Mouse (Mus musculus) limb, embryonic 11.5 days (tissue): ENCODE results near the gene Msh5. TPM values are rescaled to one million over a fixed set of nuclear protein-coding genes. Genes with fewer than 3 reads are reported as not detected.

Experiments
- ATAC-seq: fragments of 200-750 bp; cut with Nextera tagmentation; 2 replicates; pipeline ENCODE4 v1.8.0; 2017; ENCODE audit warnings: low read depth; ENCODE audit not compliant: insufficient number of reproducible peaks, low FRiP score, low TSS enrichment
- DNase-seq: peaks from one replicate; pipeline ENCODE4 v3.0.0-alpha.2; 2015; ENCODE audit warnings: low spot score
- H3K27ac ChIP-seq: fragments of 300-500 bp; sonication (generic); replicated peaks from 2 replicates; pipeline ENCODE4 v1.5.1; 2014; ENCODE audit warnings: low read depth, mild to moderate bottlenecking, low read length
- H3K27me3 ChIP-seq: fragments of 300-500 bp; sonication (generic); 2 replicates; pipeline ENCODE4 v1.6.1; 2014; ENCODE audit warnings: mild to moderate bottlenecking, low read length, mixed read lengths; ENCODE audit not compliant: control insufficient read depth, insufficient read depth
- H3K36me3 ChIP-seq: fragments of 300-500 bp; sonication (generic); 2 replicates; pipeline ENCODE4 v1.6.1; 2014; ENCODE audit warnings: mild to moderate bottlenecking, low read length, moderate library complexity, mixed read lengths; ENCODE audit not compliant: control insufficient read depth, insufficient read depth
- H3K4me1 ChIP-seq: fragments of 300-500 bp; sonication (generic); 2 replicates; pipeline ENCODE4 v1.6.1; 2014; ENCODE audit warnings: low read length, mixed read lengths; ENCODE audit not compliant: control insufficient read depth, insufficient read depth
- H3K4me2 ChIP-seq: fragments of 300-500 bp; sonication (generic); 2 replicates; pipeline ENCODE4 v1.6.1; 2014; ENCODE audit warnings: low read depth, mild to moderate bottlenecking, moderate library complexity; ENCODE audit not compliant: severe bottlenecking
- H3K4me3 ChIP-seq: fragments of 300-500 bp; sonication (generic); 2 replicates; pipeline ENCODE4 v1.5.1; 2014; ENCODE audit warnings: low read depth, low read length
- H3K9ac ChIP-seq: fragments of 300-500 bp; sonication (generic); 2 replicates; pipeline ENCODE4 v1.6.1; 2014; ENCODE audit warnings: mild to moderate bottlenecking, low read length
- H3K9me3 ChIP-seq: fragments of 300-500 bp; sonication (generic); 2 replicates; pipeline ENCODE4 v1.6.1; 2016; ENCODE audit warnings: low read length; ENCODE audit not compliant: control insufficient read depth
- WGBS: fragments of 180-500 bp; shearing (Covaris S2); extraction: QIAGEN DNeasy Blood & Tissue Kit; methylation state at CpG from one replicate; pipeline ENCODE4 v1.1.7; 2014; 5-methylcytosine and 5-hydroxymethylcytosine counted together
- polyA plus RNA-seq: library from polyadenylated mRNA; unstranded; fragments of >200 nt; fragmentation: Nextera tagmentation; extraction: Ambion mirVana; gene quantifications from 2 replicates; pipeline ENCODE4 v1.2.1, GENCODE M21; 2014

The Msh5 gene
- polyA plus RNA-seq, 1 experiment from 2014 or later = 3.7 TPM

DNA sequence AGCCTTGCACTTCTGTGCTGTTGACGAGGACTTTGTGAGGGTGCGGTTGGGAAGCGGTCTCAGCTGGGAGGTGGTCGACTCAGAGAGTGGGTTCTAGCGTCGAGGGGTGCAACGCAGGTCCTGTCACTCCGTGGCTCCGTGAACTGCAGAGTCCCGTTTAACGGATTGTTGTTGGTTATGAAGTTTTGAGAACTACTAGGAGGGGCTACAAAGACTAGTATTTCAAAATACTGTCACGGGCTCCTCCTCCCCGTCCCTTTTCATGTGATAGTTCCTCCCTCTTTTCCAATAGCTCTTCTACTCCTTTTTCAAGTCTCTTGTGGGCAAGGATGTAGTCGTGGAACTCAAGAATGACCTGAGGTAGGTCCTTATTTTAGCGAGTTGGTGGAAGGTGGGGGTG, 64.2 kb downstream of the Msh5 start:
- Histone ChIP-seq H3K4me3 (peak overlapping the region; percentile 92), H3K9ac (peak overlapping the region; percentile 87), H3K27ac (peak overlapping the region; percentile 96; the same call in 1 of the 2 replicates), H3K27me3 (no peaks in the 10 kb centered on the region), H3K4me1 (peaks cover 8% of the 10 kb centered on the region), H3K36me3 (peaks cover 9% of the 10 kb centered on the region; the same call in 1 of the 2 replicates), H3K4me2 (peak overlapping the region; percentile 81), H3K9me3 (no peaks in the 10 kb centered on the region)
- WGBS = under 1% methylated on average over 15 of the region's 15 CpGs
- DNase-seq = no peak
- ATAC-seq = peak; percentile 51; the same call in 1 of the 2 replicates

DNA sequence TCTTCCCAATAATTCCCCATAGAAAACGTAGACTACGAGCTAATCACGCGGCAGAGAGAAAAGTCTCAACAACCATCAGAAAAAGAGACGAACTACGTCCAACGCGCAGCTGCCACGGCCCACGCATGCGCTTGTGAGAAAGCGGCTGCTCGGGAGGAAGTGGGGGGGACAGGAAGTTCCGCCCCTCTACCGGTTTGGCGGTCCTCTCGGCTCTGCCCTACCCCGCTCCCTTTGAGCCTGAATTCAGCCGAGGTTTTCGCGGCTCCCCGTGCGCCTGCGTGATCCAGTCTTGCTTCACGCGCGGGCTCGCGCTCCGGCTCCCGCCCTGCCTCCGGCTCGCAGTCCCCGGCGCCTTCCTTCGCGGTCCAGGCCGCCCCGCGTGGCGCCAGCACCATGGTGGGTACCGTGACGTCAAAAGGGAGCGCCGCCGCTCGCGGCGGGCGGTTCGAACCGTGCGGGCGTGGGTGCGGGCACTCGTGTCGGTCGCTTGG, 64.8 kb downstream of the Msh5 start, which contains the start of gene Lsm2:
Gene Lsm2, plus strand, starts transcription at position 173 of the 491 bp plus-strand sequence.
- H3K36me3 ChIP-seq = peaks cover 9% of the 10 kb centered on the region; the same call in 1 of the 2 replicates
- H3K9me3 ChIP-seq = no peaks in the 10 kb centered on the region
- peak within 1 kb of the TSS; percentile 92 for H3K4me3 ChIP-seq
- H3K27ac ChIP-seq = peak within 1 kb of the TSS; percentile 96
- DNase-seq = peak; percentile 91
- H3K4me1 ChIP-seq = peaks cover 8% of the 10 kb centered on the region
- H3K9ac ChIP-seq = peak within 1 kb of the TSS; percentile 87
- H3K4me2 ChIP-seq = peak within 1 kb of the TSS; percentile 81
- ATAC-seq = peak; percentile 93
- under 1% methylated on average over 57 of the region's 58 CpGs for WGBS
- H3K27me3 ChIP-seq = no peaks in the 10 kb centered on the region

DNA sequence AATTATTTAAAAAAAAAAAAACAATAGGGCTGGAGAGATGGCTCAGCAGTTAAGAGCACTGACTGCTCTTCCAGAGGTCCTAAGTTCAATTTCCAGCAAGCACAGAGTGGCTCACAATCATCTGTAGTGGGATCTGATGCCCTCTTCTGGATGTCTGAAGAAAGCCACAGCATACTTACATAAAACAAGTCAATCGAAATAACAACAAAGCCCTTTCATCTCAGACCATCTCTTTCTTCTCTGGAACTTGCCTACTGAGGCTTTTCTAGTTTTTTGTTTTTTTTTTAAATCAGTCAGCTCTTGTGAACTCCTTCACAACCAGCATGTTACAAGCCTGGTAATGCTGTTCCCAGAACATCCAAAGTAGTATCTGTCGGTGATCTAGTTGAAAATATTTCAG, 65.9 kb downstream of the Msh5 start:
- ATAC-seq (no peak), DNase-seq (no peak)
- Histone ChIP-seq H3K27ac (no peak overlapping the region), H3K9me3 (no peaks in the 10 kb centered on the region), H3K9ac (no peak overlapping the region), H3K27me3 (no peaks in the 10 kb centered on the region), H3K36me3 (peaks cover 1% of the 10 kb centered on the region; the same call in 1 of the 2 replicates), H3K4me2 (peak overlapping the region; percentile 81), H3K4me3 (peak overlapping the region; percentile 92), H3K4me1 (peaks cover 8% of the 10 kb centered on the region)
- 23% methylated on average over 2 of the region's 2 CpGs for WGBS

DNA sequence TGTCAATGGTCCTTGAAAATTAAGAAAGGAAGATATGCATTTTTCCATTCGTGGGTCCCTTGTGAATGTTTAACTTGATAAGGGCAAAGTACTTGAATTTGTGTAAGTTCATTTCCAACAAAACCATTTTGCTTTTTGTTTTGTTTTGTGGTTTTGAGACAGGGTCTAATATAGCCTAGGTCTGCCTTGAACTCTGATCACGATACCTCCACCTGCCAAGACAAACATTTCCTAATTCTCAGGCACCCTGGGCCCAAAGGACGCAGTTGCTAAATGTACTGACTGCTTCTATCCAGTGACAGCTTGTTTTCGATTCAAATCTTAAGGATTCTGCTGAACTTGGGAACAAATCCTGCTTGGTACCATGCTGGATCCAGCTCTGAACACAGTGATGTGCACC, 66.9 kb downstream of the Msh5 start:
- no peak overlapping the region for H3K27ac ChIP-seq
- H3K9me3 ChIP-seq = no peaks in the 10 kb centered on the region
- no peak overlapping the region for H3K4me3 ChIP-seq
- H3K27me3 ChIP-seq = no peaks in the 10 kb centered on the region
- peaks cover 8% of the 10 kb centered on the region for H3K4me1 ChIP-seq
- ATAC-seq (no peak), DNase-seq (no peak)
- no peaks in the 10 kb centered on the region for H3K36me3 ChIP-seq
- H3K9ac ChIP-seq = no peak overlapping the region
- no peak overlapping the region for H3K4me2 ChIP-seq
- WGBS = 89% methylated on average over 4 of the region's 4 CpGs

Other genes with a start within 250 kb of the Msh5 start
- not detected in 2 replicates for gene Cyp21a1, start 242.2 kb downstream of the Msh5 start, polyA plus RNA-seq
- gene Stk19, start 209.8 kb downstream of the Msh5 start, polyA plus RNA-seq = 20.5 and 21.2 TPM in 2 replicates
- gene Dxo, start 209.7 kb downstream of the Msh5 start, polyA plus RNA-seq = 72.4 and 74.6 TPM in 2 replicates
- gene Skiv2l, start 196.5 kb downstream of the Msh5 start, polyA plus RNA-seq = 43.2 and 49.0 TPM in 2 replicates
- gene Nelfe, start 196.4 kb downstream of the Msh5 start, polyA plus RNA-seq = 152 TPM in 2 replicates
- 1.6 and 2.6 TPM in 2 replicates for gene Cfb, start 184.2 kb downstream of the Msh5 start, polyA plus RNA-seq
- gene Zbtb12, start 167.3 kb downstream of the Msh5 start, polyA plus RNA-seq = 1.9 and 2.3 TPM in 2 replicates
- not detected in 2 replicates for gene Gm20547, start 164.7 kb downstream of the Msh5 start, polyA plus RNA-seq
- 0.44 and 0.58 TPM in 2 replicates for gene C2, start 148.5 kb downstream of the Msh5 start, polyA plus RNA-seq
- gene Ehmt2, start 148.3 kb downstream of the Msh5 start, polyA plus RNA-seq = 77.8 and 78.9 TPM in 2 replicates
- gene Slc44a4, start 132.3 kb downstream of the Msh5 start, polyA plus RNA-seq = 0.21 TPM in 1 of 2 replicates, not detected in the other
- gene Neu1, start 115.5 kb downstream of the Msh5 start, polyA plus RNA-seq = 10.3 and 12.8 TPM in 2 replicates
- gene Hspa1b, start 87.5 kb downstream of the Msh5 start, polyA plus RNA-seq = 0.43 and 0.44 TPM in 2 replicates
- 0.36 and 0.43 TPM in 2 replicates for gene Gm20481, start 76.8 kb downstream of the Msh5 start, polyA plus RNA-seq
- 0.75 and 4.0 TPM in 2 replicates for gene Hspa1a, start 74.6 kb downstream of the Msh5 start, polyA plus RNA-seq
- 1.5 and 1.6 TPM in 2 replicates for gene Hspa1l, start 74.0 kb downstream of the Msh5 start, polyA plus RNA-seq
- gene Lsm2, start 64.9 kb downstream of the Msh5 start, polyA plus RNA-seq = 266 and 271 TPM in 2 replicates
- 124 and 140 TPM in 2 replicates for gene Vars, start 45.8 kb downstream of the Msh5 start, polyA plus RNA-seq
- 0.07 and 0.16 TPM in 2 replicates for gene Vwa7, start 30.2 kb downstream of the Msh5 start, polyA plus RNA-seq
- 1.4 TPM in 2 replicates for gene Sapcd1, start 18.7 kb downstream of the Msh5 start, polyA plus RNA-seq
- gene Clic1, start 3.2 kb upstream of the Msh5 start, polyA plus RNA-seq = 52.1 and 76.7 TPM in 2 replicates
- gene Ddah2, start 12.3 kb upstream of the Msh5 start, polyA plus RNA-seq = 553 and 582 TPM in 2 replicates
- 0.16 TPM in 1 of 2 replicates, not detected in the other for gene Ly6g6c, start 18.6 kb upstream of the Msh5 start, polyA plus RNA-seq
- gene Mpig6b, start 19.4 kb upstream of the Msh5 start, polyA plus RNA-seq = 0.84 and 1.2 TPM in 2 replicates
- 1.5 and 2.1 TPM in 2 replicates for gene Ly6g6e, start 30.2 kb upstream of the Msh5 start, polyA plus RNA-seq
- gene Ly6g6d, start 31.3 kb upstream of the Msh5 start, polyA plus RNA-seq = 0.72 and 1.6 TPM in 2 replicates
- gene Ly6g6f, start 38.9 kb upstream of the Msh5 start, polyA plus RNA-seq = 0.27 and 0.73 TPM in 2 replicates
- 43.1 and 46.9 TPM in 2 replicates for gene Abhd16a, start 42.5 kb upstream of the Msh5 start, polyA plus RNA-seq
- gene Ly6g5c, start 61.5 kb upstream of the Msh5 start, polyA plus RNA-seq = not detected in 2 replicates
- 0.44 and 0.75 TPM in 2 replicates for gene Ly6g5b, start 68.7 kb upstream of the Msh5 start, polyA plus RNA-seq
- 24.0 and 29.1 TPM in 2 replicates for gene Gpank1, start 74.7 kb upstream of the Msh5 start, polyA plus RNA-seq
- gene Csnk2b, start 75.3 kb upstream of the Msh5 start, polyA plus RNA-seq = 277 and 290 TPM in 2 replicates
- gene D17H6S53E, start 79.6 kb upstream of the Msh5 start, polyA plus RNA-seq = 8.6 and 8.9 TPM in 2 replicates
- 0.44 and 1.5 TPM in 2 replicates for gene Apom, start 85.3 kb upstream of the Msh5 start, polyA plus RNA-seq
- gene Bag6, start 88.4 kb upstream of the Msh5 start, polyA plus RNA-seq = 103 and 104 TPM in 2 replicates
- gene Prrc2a, start 118.2 kb upstream of the Msh5 start, polyA plus RNA-seq = 215 and 234 TPM in 2 replicates
- 3.4 and 3.9 TPM in 2 replicates for gene Aif1, start 129.3 kb upstream of the Msh5 start, polyA plus RNA-seq
- gene Lst1, start 141.7 kb upstream of the Msh5 start, polyA plus RNA-seq = 4.0 and 4.7 TPM in 2 replicates
- 0.45 and 0.54 TPM in 2 replicates for gene Ltb, start 147.7 kb upstream of the Msh5 start, polyA plus RNA-seq
- not detected in 2 replicates for gene Tnf, start 155.3 kb upstream of the Msh5 start, polyA plus RNA-seq
- 0.11 and 0.27 TPM in 2 replicates for gene Lta, start 158.6 kb upstream of the Msh5 start, polyA plus RNA-seq
- gene Gm16181, start 174.1 kb upstream of the Msh5 start, polyA plus RNA-seq = not detected in 2 replicates
- 3.9 and 5.9 TPM in 2 replicates for gene Atp6v1g2, start 186.9 kb upstream of the Msh5 start, polyA plus RNA-seq
- gene Nfkbil1, start 189.0 kb upstream of the Msh5 start, polyA plus RNA-seq = 4.0 and 4.6 TPM in 2 replicates
- 739 and 748 TPM in 2 replicates for gene Ddx39b, start 195.0 kb upstream of the Msh5 start, polyA plus RNA-seq
- gene H2-D1, start 216.0 kb upstream of the Msh5 start, polyA plus RNA-seq = 15.7 and 16.3 TPM in 2 replicates